Mouse (Mus musculus) heart, postnatal 36 days (tissue): Measurements from ENCODE around the gene Esrp2. TPM values are rescaled to one million over a fixed set of nuclear protein-coding genes. Genes with fewer than 3 reads are reported as not detected.

Experiments used
- DNase-seq, 2 experiments: peaks; one replicate each; pipeline ENCODE4 v3.0.0; 2021 to 2022
- intact Hi-C: fragments of 180-260 bp; cut with DNase I; formaldehyde crosslinking; loops from one replicate; pipeline ENCODE4 v1.15.1; 2025
- total RNA-seq, 2 experiments: library from RNA; stranded (reverse); gene quantifications; 2 replicates each; pipeline ENCODE4 v1.2.3; 2021

The Esrp2 gene
- total RNA-seq, 2 experiments from 2014 or later: 0.31 to 0.46 TPM

GRCm38 (mm10) chr8:106149801-106150652 is 13.3 kb upstream of the Esrp2 start, which contains the start of gene Pla2g15:
Gene Pla2g15, plus strand, starts transcription at chr8:106150399.
- intact Hi-C loops: loop anchor here (5.0 kb wide), 1 partner anchor 257 kb away; no protein-coding TSS in a partner anchor
- peak; percentile 88 to 89 for DNase-seq

GRCm38 (mm10) chr8:106149025-106149424 is 12.3 kb upstream of the Esrp2 start:
- no peak for DNase-seq
- intact Hi-C loops: no loop called here

GRCm38 (mm10) chr8:106147868-106148565 is 11.2 kb upstream of the Esrp2 start:
- DNase-seq: no peak
- intact Hi-C loops: no loop called here

GRCm38 (mm10) chr8:106146014-106146413 is 9.2 kb upstream of the Esrp2 start:
- no peak for DNase-seq
- intact Hi-C loops: no loop called here

GRCm38 (mm10) chr8:106145331-106145730 is 8.6 kb upstream of the Esrp2 start:
- DNase-seq: no peak
- intact Hi-C loops: no loop called here

- peak; percentile 85 to 88 for DNase-seq
- intact Hi-C loops: loop anchor here (1.0 to 5.0 kb wide), 5 partner anchors 24 to 272 kb away; partner anchors contain the start of genes Prmt7 and Slc7a6os
Observed at GRCm38 (mm10) chr8:106140769-106141168, 4.0 kb upstream of the Esrp2 start.

GRCm38 (mm10) chr8:106140191-106140590 is 3.4 kb upstream of the Esrp2 start:
- intact Hi-C loops: loop anchor here (1.0 to 5.0 kb wide), 5 partner anchors 25 to 272 kb away; partner anchors contain the start of genes Prmt7 and Slc7a6os
- no peak for DNase-seq

- intact Hi-C loops: no loop called here
- DNase-seq: no peak
Observed at GRCm38 (mm10) chr8:106138616-106139015, 1.8 kb upstream of the Esrp2 start.

- intact Hi-C loops: no loop called here
- peak; percentile 66 to 71 for DNase-seq
Observed at GRCm38 (mm10) chr8:106137906-106138477, 1.2 kb upstream of the Esrp2 start.

- DNase-seq: no peak
- intact Hi-C loops: no loop called here
Observed at GRCm38 (mm10) chr8:106137218-106137905, 588 bp upstream of the Esrp2 start.

GRCm38 (mm10) chr8:106135672-106136071 is 1.1 kb downstream of the Esrp2 start:
- DNase-seq: no peak

GRCm38 (mm10) chr8:106134751-106135571 is 1.8 kb downstream of the Esrp2 start:
- intact Hi-C loops: no loop called here
- DNase-seq: no peak

More at GRCm38 (mm10) chr8:106135672-106136071, 1.1 kb downstream of the Esrp2 start:
- intact Hi-C loops: no loop called here

- DNase-seq: no peak
- intact Hi-C loops: no loop called here
Observed at GRCm38 (mm10) chr8:106133946-106134345, 2.8 kb downstream of the Esrp2 start.

- intact Hi-C loops: no loop called here
- no peak for DNase-seq
Observed at GRCm38 (mm10) chr8:106133526-106133925, 3.2 kb downstream of the Esrp2 start.

GRCm38 (mm10) chr8:106132356-106132755 is 4.4 kb downstream of the Esrp2 start:
- no peak for DNase-seq
- intact Hi-C loops: no loop called here

- intact Hi-C loops: no loop called here
- DNase-seq: no peak
Observed at GRCm38 (mm10) chr8:106131488-106132222, 5.1 kb downstream of the Esrp2 start.

- intact Hi-C loops: no loop called here
- no peak for DNase-seq
Observed at GRCm38 (mm10) chr8:106131021-106131420, 5.8 kb downstream of the Esrp2 start.

GRCm38 (mm10) chr8:106130505-106130904 is 6.3 kb downstream of the Esrp2 start:
- no peak for DNase-seq
- intact Hi-C loops: no loop called here

- DNase-seq: no peak
- intact Hi-C loops: no loop called here
Observed at GRCm38 (mm10) chr8:106129997-106130396, 6.8 kb downstream of the Esrp2 start.
